Mouse (Mus musculus): Measurements from ENCODE around the gene Ccdc39. TPM values are rescaled to one million over a fixed set of nuclear protein-coding genes. Genes with fewer than 3 reads are reported as not detected.
A peak's percentile ranks its signal among the peaks of the same experiment; 100 is the strongest.

Ccdc39 gene
- total RNA-seq, 1 experiment, result 1.2 TPM

DNA sequence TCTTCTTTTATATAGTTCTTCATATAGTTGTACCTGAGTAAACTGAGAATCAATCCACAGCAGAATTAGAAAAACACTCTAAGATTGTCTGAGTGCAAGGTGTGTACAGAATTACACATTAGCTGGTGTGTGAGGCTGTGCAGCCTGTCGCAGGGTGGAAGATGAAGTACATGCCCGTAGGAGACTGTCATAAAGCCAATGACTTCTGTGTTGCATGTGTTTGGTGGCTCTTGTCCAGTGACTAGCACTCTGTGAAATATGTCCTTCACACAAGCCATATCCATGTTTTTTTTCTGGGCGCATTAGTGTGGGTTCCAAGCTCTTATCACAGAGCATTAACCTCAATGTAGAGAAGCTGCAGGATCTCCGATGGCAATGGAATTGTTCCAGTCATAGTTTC is 6.7 kb upstream of the Ccdc39 start:
- Histone ChIP-seq H3K9me3 (ENCODE audit: control insufficient read depth, insufficient read depth, low read depth, low read length) (no peaks in the 10 kb centered on the region), H3K4me3 (ENCODE audit: insufficient read depth in 1 of 2, low read depth in 1 of 2, low read length in 2 of 2, poor library complexity in 1 of 2, severe bottlenecking in 1 of 2) (no peak overlapping the region), H3K27ac (ENCODE audit: insufficient read depth, low read depth, low read length, poor library complexity, severe bottlenecking) (no peak overlapping the region), H3K4me1 (ENCODE audit: control insufficient read depth in 2 of 2, insufficient read depth in 2 of 2, low read length in 2 of 2, poor library complexity in 1 of 2) (no peaks in the 10 kb centered on the region), H3K9ac (ENCODE audit: insufficient read depth, low read depth, low read length, poor library complexity, severe bottlenecking) (no peak overlapping the region), H3K36me3 (ENCODE audit: control insufficient read depth, insufficient read depth, low read length, poor library complexity, severe bottlenecking) (no peaks in the 10 kb centered on the region)
- no peak for DNase-seq (ENCODE audit: low read depth, low spot score)
- TF ChIP-seq ZC3H11A (IDR thresholded peaks at IDR 0.05; ENCODE audit: borderline replicate concordance, low read depth, low read length), result no peak
- no peak for TF ChIP-seq CHD2 (IDR thresholded peaks at IDR 0.05; ENCODE audit: low read depth, low read length)
- no peak for TF ChIP-seq ZNF384 (IDR thresholded peaks at IDR 0.05; ENCODE audit: low read depth, low read length)
- no peak for TF ChIP-seq HCFC1 (IDR thresholded peaks at IDR 0.05; ENCODE audit: borderline replicate concordance, insufficient read depth, low read length)
- TF ChIP-seq MAFK (IDR thresholded peaks at IDR 0.05; ENCODE audit: insufficient read depth, low read depth, low read length), result no peak
- in situ Hi-C loops (cut with MboI; ENCODE audit: low sequenced_read_pairs in 2 of 2, unreplicated experiment in 2 of 2), result no loop called here

DNA sequence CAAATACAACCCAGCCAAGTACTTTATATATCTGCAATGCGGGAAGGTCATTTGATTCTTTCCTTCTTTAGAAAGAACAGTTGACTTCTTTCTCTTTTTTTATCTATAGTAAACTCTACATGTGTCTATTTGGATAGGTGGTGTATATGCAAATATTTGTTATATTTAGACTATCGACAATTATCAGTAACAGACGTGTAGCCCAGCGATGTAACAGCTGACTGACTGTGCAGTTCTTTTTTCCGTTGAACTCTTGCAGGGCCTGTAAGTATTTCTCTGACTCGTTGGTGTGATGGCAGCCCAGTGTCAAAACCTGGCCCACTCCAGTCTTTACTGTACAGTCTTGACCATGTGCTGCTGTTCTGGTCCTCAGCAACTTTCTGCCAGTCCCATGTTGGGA is 2.5 kb upstream of the Ccdc39 start:
- no peak overlapping the region for H3K27ac ChIP-seq (ENCODE audit: insufficient read depth, low read depth, low read length, poor library complexity, severe bottlenecking)
- peaks cover 0 to 2% of the 10 kb centered on the region in 2 experiments; a peak in 1 of 4 replicates for H3K4me1 ChIP-seq (ENCODE audit: control insufficient read depth in 2 of 2, insufficient read depth in 2 of 2, low read length in 2 of 2, poor library complexity in 1 of 2)
- H3K4me3 ChIP-seq (ENCODE audit: insufficient read depth in 1 of 2, low read depth in 1 of 2, low read length in 2 of 2, poor library complexity in 1 of 2, severe bottlenecking in 1 of 2), result no peak overlapping the region
- H3K36me3 ChIP-seq (ENCODE audit: control insufficient read depth, insufficient read depth, low read length, poor library complexity, severe bottlenecking), result no peaks in the 10 kb centered on the region
- no peak overlapping the region for H3K9ac ChIP-seq (ENCODE audit: insufficient read depth, low read depth, low read length, poor library complexity, severe bottlenecking)
- H3K9me3 ChIP-seq (ENCODE audit: control insufficient read depth, insufficient read depth, low read depth, low read length), result no peaks in the 10 kb centered on the region
- no peak for DNase-seq (ENCODE audit: low read depth, low spot score)
- in situ Hi-C loops (cut with MboI; ENCODE audit: low sequenced_read_pairs in 2 of 2, unreplicated experiment in 2 of 2), result no loop called here
- TF ChIP-seq ZNF384 (IDR thresholded peaks at IDR 0.05; ENCODE audit: low read depth, low read length), result no peak
- TF ChIP-seq ZC3H11A (IDR thresholded peaks at IDR 0.05; ENCODE audit: borderline replicate concordance, low read depth, low read length), result no peak
- no peak for TF ChIP-seq HCFC1 (IDR thresholded peaks at IDR 0.05; ENCODE audit: borderline replicate concordance, insufficient read depth, low read length)
- TF ChIP-seq CHD2 (IDR thresholded peaks at IDR 0.05; ENCODE audit: low read depth, low read length), result no peak
- TF ChIP-seq MAFK (IDR thresholded peaks at IDR 0.05; ENCODE audit: insufficient read depth, low read depth, low read length), result no peak

DNA sequence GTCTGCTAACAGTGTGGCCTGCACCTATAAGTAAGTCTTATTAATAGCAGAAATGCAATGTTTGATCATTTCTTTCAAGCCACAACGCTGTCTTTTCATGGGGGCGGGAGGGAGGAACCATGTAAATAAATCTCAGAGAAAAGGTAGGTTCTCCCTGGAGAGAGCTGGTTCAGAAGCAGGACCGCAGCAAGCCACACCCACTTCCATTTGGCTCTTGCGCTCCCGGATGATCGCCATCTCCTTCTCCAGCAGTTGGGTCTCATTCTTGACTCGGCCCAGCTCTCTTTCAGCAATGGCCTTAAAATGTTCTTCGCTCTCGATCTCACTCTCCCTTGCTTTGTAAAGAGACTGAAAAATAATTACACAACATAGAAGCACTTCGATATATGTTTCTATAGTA is 5.2 kb downstream of the Ccdc39 start:
- Histone ChIP-seq H3K4me3 (ENCODE audit: insufficient read depth in 1 of 2, low read depth in 1 of 2, low read length in 2 of 2, poor library complexity in 1 of 2, severe bottlenecking in 1 of 2) (peak overlapping the region in 1 of 2 experiments; percentile 12; a peak in 1 of 4 replicates), H3K9ac (ENCODE audit: insufficient read depth, low read depth, low read length, poor library complexity, severe bottlenecking) (no peak overlapping the region), H3K9me3 (ENCODE audit: control insufficient read depth, insufficient read depth, low read depth, low read length) (no peaks in the 10 kb centered on the region), H3K27ac (ENCODE audit: insufficient read depth, low read depth, low read length, poor library complexity, severe bottlenecking) (no peak overlapping the region), H3K36me3 (ENCODE audit: control insufficient read depth, insufficient read depth, low read length, poor library complexity, severe bottlenecking) (no peaks in the 10 kb centered on the region), H3K4me1 (ENCODE audit: control insufficient read depth in 2 of 2, insufficient read depth in 2 of 2, low read length in 2 of 2, poor library complexity in 1 of 2) (peaks cover 0 to under 1% of the 10 kb centered on the region in 2 experiments; a peak in 1 of 4 replicates)
- TF ChIP-seq ZC3H11A (IDR thresholded peaks at IDR 0.05; ENCODE audit: borderline replicate concordance, low read depth, low read length) (no peak), ZNF384 (IDR thresholded peaks at IDR 0.05; ENCODE audit: low read depth, low read length) (no peak), MAFK (IDR thresholded peaks at IDR 0.05; ENCODE audit: insufficient read depth, low read depth, low read length) (no peak), HCFC1 (IDR thresholded peaks at IDR 0.05; ENCODE audit: borderline replicate concordance, insufficient read depth, low read length) (no peak), CHD2 (IDR thresholded peaks at IDR 0.05; ENCODE audit: low read depth, low read length) (no peak)
- in situ Hi-C loops (cut with MboI; ENCODE audit: low sequenced_read_pairs in 2 of 2, unreplicated experiment in 2 of 2), result no loop called here
- no peak for DNase-seq (ENCODE audit: low read depth, low spot score)

DNA sequence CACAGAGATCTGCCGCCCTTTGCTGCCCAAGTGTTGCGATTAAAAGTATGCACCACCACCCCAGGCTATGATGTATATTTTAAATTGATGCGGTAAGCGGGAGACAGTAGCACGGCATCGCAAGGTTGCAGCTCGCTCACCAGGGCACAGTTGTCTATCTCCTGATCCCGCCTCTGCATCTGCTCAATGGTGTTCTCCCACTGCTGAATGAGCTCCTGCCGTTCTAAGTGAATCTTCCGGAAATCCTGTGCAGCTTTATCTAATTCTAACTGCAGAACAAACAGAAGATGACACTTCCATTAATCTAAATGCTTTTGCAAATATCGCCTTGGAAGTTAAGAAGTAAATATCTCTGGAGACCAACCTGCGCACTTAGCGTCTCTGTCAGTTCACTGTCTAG is 7.5 kb downstream of the Ccdc39 start:
- in situ Hi-C loops (cut with MboI; ENCODE audit: low sequenced_read_pairs in 2 of 2, unreplicated experiment in 2 of 2), result no loop called here

GRCm38 (mm10) chr3:33832351-33832750 is 11.8 kb downstream of the Ccdc39 start:
- no peak overlapping the region for H3K4me3 ChIP-seq (ENCODE audit: insufficient read depth in 1 of 2, low read depth in 1 of 2, low read length in 2 of 2, poor library complexity in 1 of 2, severe bottlenecking in 1 of 2)
- no peak for TF ChIP-seq MAFK (IDR thresholded peaks at IDR 0.05; ENCODE audit: insufficient read depth, low read depth, low read length)
- no peak for TF ChIP-seq ZC3H11A (IDR thresholded peaks at IDR 0.05; ENCODE audit: borderline replicate concordance, low read depth, low read length)
- TF ChIP-seq CHD2 (IDR thresholded peaks at IDR 0.05; ENCODE audit: low read depth, low read length), result no peak
- no peak for TF ChIP-seq ZNF384 (IDR thresholded peaks at IDR 0.05; ENCODE audit: low read depth, low read length)
- TF ChIP-seq HCFC1 (IDR thresholded peaks at IDR 0.05; ENCODE audit: borderline replicate concordance, insufficient read depth, low read length), result no peak
- DNase-seq (ENCODE audit: low read depth, low spot score), result no peak
- no peaks in the 10 kb centered on the region for H3K36me3 ChIP-seq (ENCODE audit: control insufficient read depth, insufficient read depth, low read length, poor library complexity, severe bottlenecking)
- in situ Hi-C loops (cut with MboI; ENCODE audit: low sequenced_read_pairs in 2 of 2, unreplicated experiment in 2 of 2), result no loop called here
- H3K27ac ChIP-seq (ENCODE audit: insufficient read depth, low read depth, low read length, poor library complexity, severe bottlenecking), result no peak overlapping the region
- no peak overlapping the region for H3K9ac ChIP-seq (ENCODE audit: insufficient read depth, low read depth, low read length, poor library complexity, severe bottlenecking)
- H3K4me1 ChIP-seq (ENCODE audit: control insufficient read depth in 2 of 2, insufficient read depth in 2 of 2, low read length in 2 of 2, poor library complexity in 1 of 2), result no peaks in the 10 kb centered on the region; a peak in 1 of 4 replicates
- no peaks in the 10 kb centered on the region for H3K9me3 ChIP-seq (ENCODE audit: control insufficient read depth, insufficient read depth, low read depth, low read length)

More for the DNA sequence above, 7.5 kb downstream of the Ccdc39 start:
- Histone ChIP-seq H3K4me3 (ENCODE audit: insufficient read depth in 1 of 2, low read depth in 1 of 2, low read length in 2 of 2, poor library complexity in 1 of 2, severe bottlenecking in 1 of 2) (no peak overlapping the region), H3K9me3 (ENCODE audit: control insufficient read depth, insufficient read depth, low read depth, low read length) (no peaks in the 10 kb centered on the region), H3K4me1 (ENCODE audit: control insufficient read depth in 2 of 2, insufficient read depth in 2 of 2, low read length in 2 of 2, poor library complexity in 1 of 2) (no peaks in the 10 kb centered on the region; a peak in 1 of 4 replicates), H3K27ac (ENCODE audit: insufficient read depth, low read depth, low read length, poor library complexity, severe bottlenecking) (no peak overlapping the region), H3K9ac (ENCODE audit: insufficient read depth, low read depth, low read length, poor library complexity, severe bottlenecking) (no peak overlapping the region), H3K36me3 (ENCODE audit: control insufficient read depth, insufficient read depth, low read length, poor library complexity, severe bottlenecking) (no peaks in the 10 kb centered on the region)
- no peak for DNase-seq (ENCODE audit: low read depth, low spot score)
- no peak for TF ChIP-seq ZNF384 (IDR thresholded peaks at IDR 0.05; ENCODE audit: low read depth, low read length)
- no peak for TF ChIP-seq MAFK (IDR thresholded peaks at IDR 0.05; ENCODE audit: insufficient read depth, low read depth, low read length)
- TF ChIP-seq HCFC1 (IDR thresholded peaks at IDR 0.05; ENCODE audit: borderline replicate concordance, insufficient read depth, low read length), result no peak

All from ES-E14 (cell line).